Mouse (Mus musculus): Measurements from ENCODE around the gene Chchd3.

- no peak for TF ChIP-seq CTCF (IDR thresholded peaks at IDR 0.05; ENCODE audit: insufficient read depth, low read length)
- no peak for TF ChIP-seq POLR2A (IDR thresholded peaks at IDR 0.05; ENCODE audit: borderline replicate concordance, extremely low read depth, low read depth, low read length)
These were observed 44.6 kb upstream of the Chchd3 start for GRCm38 (mm10) chr6:33104661-33105060.

Measured in lung, adult 2 months (tissue).